ENCODE assay signal across 33 mouse cellular contexts in the genomic region with DNA sequence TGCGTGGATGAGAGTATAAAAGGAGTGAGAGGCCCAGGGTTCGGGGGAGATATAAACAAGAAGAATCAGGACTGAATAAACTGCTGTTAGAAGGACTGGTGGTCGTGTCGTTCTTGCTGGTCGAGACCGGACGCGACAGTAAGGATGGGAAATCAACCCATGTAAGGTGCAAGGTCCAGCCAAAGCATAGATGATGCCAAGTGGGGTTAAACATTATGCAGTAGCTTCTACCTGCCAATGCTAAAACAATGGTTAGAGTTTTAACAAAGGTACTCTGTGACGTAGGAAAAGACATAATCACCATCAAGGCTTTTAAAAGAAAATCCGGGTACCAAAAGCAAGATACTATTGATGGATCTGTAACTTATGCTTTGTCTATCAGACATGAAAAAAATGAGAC. TPM values are rescaled to one million over a fixed set of nuclear protein-coding genes. Genes with fewer than 3 reads are reported as not detected.
"Had no signal": no experiment of that assay in that cellular context is flagged by ENCODE, and none has a peak within 500 bp of the region (broad histone marks: within the 10 kb centered on the region; RNA-seq: fewer than 3 reads in every experiment).

No protein-coding gene starts in this region.

- H3K4me1 ChIP-seq: heart, embryonic 10.5 days; heart, embryonic 12.5 days; hindbrain, embryonic 13.5 days; hindbrain, embryonic 15.5 days; limb, embryonic 13.5 days; limb, embryonic 15.5 days; liver, embryonic 12.5 days had no signal

- H3K9ac ChIP-seq: forebrain, postnatal 0 days; heart, embryonic 12.5 days; hindbrain, embryonic 13.5 days; hindbrain, embryonic 15.5 days; limb, embryonic 13.5 days; limb, embryonic 15.5 days; liver, embryonic 12.5 days; liver, embryonic 14.5 days had no signal

- H3K4me2 ChIP-seq: heart, embryonic 12.5 days; hindbrain, embryonic 13.5 days; hindbrain, embryonic 15.5 days; limb, embryonic 13.5 days; limb, embryonic 15.5 days; liver, embryonic 12.5 days had no signal

- H3K36me3 ChIP-seq: heart, embryonic 10.5 days; heart, embryonic 12.5 days; hindbrain, embryonic 13.5 days; hindbrain, embryonic 15.5 days; limb, embryonic 13.5 days; limb, embryonic 15.5 days; liver, embryonic 12.5 days had no signal

- H3K27ac ChIP-seq: heart, embryonic 10.5 days; hindbrain, embryonic 13.5 days; hindbrain, embryonic 15.5 days; hindbrain, postnatal 0 days; limb, embryonic 13.5 days; limb, embryonic 15.5 days; liver, embryonic 12.5 days; liver, embryonic 14.5 days had no signal

- H3K4me3 ChIP-seq: heart, embryonic 10.5 days; heart, embryonic 12.5 days; hindbrain, embryonic 13.5 days; hindbrain, embryonic 15.5 days; limb, embryonic 13.5 days; limb, embryonic 15.5 days; liver, embryonic 12.5 days had no signal

- ATAC-seq: forebrain, postnatal 0 days; hindbrain, postnatal 0 days; intestine, embryonic 16.5 days; liver, embryonic 12.5 days had no signal

- DNase-seq: forebrain, postnatal 0 days; gastrocnemius, postnatal 14 days; gastrocnemius, postnatal 36 days; heart, adult 18-20 months; heart, postnatal 14 days; heart, postnatal 36 days; kidney, adult 11 months; kidney, postnatal 14 days; layer of hippocampus, adult 9-11 months; layer of hippocampus, postnatal 36 days; left cerebral cortex, postnatal 4 days; lung, adult 18-20 months had no signal

- H3K27me3 ChIP-seq: heart, embryonic 12.5 days; hindbrain, embryonic 13.5 days; hindbrain, embryonic 15.5 days; limb, embryonic 13.5 days; limb, embryonic 15.5 days; liver, embryonic 12.5 days had no signal

- H3K9me3 ChIP-seq: heart, embryonic 10.5 days; heart, embryonic 12.5 days; hindbrain, embryonic 13.5 days; hindbrain, embryonic 15.5 days; limb, embryonic 13.5 days; limb, embryonic 15.5 days; liver, embryonic 12.5 days had no signal

RNA-seq across cellular contexts. Expression of a gene that starts 58.4 kb away (rescaled TPM):
- total RNA-seq: forebrain, postnatal 0 days; gastrocnemius, adult 18-20 months; gastrocnemius, adult 8-10 months; gastrocnemius, postnatal 14 days; gastrocnemius, postnatal 36 days; heart, adult 18-20 months; heart, adult 8-10 months; heart, postnatal 14 days; heart, postnatal 36 days; hematopoietic stem cell, adult 5-6 weeks; layer of hippocampus, adult 18-20 months; layer of hippocampus, adult 8-10 months; layer of hippocampus, postnatal 14 days; layer of hippocampus, postnatal 36 days had no signal
- polyA plus RNA-seq: heart, embryonic 10.5 days; heart, embryonic 12.5 days; heart, embryonic 14.5 days; heart, embryonic 16.5 days; hindbrain, embryonic 15.5 days; limb, embryonic 11.5 days; liver, embryonic 16.5 days had no signal
